Mouse (Mus musculus): ENCODE data around the gene 1700122O11Rik. TPM values are rescaled to one million over a fixed set of nuclear protein-coding genes. Genes with fewer than 3 reads are reported as not detected.

1700122O11Rik gene
- total RNA-seq, 2 experiments from 2014 or later = not detected

DNA sequence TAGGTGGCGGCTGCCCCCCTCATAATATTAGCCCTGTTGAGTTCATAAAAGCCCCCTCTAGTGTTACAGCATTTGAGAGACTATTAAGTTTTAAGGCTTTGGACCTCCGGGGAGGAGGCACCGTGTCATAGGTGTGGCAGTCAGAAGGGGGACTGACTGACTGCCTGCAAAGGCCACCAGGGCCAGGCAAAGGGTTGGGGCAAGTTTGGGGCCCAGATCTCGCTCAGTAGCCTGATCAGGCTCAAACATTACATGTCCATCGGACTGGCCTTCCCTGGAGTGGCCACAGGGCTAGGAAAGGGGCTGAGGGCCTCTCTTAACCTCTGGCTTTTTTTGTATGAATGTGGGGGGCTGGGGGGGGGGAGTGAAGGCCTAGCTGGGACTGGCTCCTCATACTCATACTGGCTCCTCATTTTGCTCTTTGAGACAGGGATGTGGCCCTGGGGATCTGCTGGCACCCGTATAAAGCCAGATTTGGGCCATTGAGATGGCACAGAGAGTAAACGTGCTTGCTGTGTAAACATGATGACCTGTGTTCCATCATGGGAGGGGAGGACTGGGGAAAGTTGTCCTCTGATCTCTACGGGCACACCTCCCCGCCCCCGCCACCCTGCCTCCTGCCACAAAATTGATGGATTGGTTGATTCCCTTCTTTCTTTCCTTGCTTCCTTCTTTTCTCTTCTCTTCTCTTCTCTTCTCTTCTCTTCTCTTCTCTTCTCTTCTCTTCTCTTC lies 47.5 kb downstream of the 1700122O11Rik start:
- ATAC-seq (replicated peaks; ENCODE audit: low FRiP score, low TSS enrichment, poor library complexity, severe bottlenecking) = no peak

DNA sequence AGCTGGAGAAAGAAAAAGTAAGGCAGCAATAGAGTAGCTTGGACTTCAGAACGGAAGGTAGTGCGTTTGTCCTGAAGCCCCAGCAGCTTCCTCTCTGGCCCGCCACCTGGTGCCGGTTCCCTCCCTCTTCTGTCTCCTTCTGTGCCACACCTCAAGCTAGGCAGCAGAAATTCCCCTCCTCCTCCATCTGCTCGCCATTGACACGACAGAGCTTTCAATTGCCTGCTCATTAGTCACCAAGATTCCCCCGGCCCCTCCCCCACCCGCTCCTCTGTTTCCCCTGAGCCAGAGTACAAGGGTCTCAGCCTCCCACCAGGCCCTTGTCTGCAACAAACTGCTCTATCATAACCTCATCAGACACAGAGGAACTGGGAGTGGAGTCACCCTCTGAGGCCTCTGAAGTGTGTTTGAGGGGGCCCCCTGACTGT lies 48.1 kb downstream of the 1700122O11Rik start:
- ATAC-seq (replicated peaks; ENCODE audit: low FRiP score, low TSS enrichment, poor library complexity, severe bottlenecking) = peak; percentile 30; the same call in 1 of the 2 replicates

DNA sequence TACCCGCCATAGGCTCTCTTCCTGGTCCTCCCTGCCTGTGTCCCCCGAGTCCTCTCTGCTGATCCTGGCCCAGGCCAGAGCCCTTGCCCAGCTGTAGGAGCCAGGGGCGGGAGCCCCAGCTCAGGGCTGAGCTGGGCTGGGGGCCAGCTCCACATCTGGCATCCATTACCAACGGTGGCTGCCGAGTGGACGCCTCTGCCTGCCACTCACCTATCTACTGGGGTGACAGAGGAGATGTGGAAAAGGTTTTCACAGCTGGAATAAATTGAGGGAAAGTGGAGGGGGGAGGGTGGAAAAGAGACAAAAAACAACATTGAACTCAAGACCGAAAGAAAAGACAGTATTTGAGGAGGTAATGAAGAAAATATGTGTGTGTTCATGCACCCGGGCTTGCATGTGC lies 49.3 kb downstream of the 1700122O11Rik start:
- ATAC-seq (replicated peaks; ENCODE audit: low FRiP score, low TSS enrichment, poor library complexity, severe bottlenecking) = 0 out of 2 replicates have a peak, but pooled peaks have one; percentile 22

DNA sequence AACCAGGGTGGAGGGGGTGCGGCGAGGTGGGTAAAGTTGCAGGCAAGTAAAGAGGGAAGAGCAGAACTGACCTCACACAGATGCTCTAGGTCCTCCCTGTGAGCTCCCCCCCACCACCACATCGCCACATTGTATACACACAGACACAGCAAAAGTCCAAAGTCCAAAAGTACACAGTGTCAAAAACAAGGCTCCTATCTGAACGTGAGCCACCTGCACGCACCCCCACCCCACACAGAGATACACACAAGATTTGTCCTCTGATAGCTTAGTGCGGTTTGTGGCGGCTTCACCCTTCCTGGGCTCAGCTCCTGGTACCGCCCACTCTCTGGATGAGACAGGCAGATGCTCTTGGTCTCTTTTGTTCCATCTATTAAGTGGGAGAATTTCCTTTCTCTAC lies 50.0 kb downstream of the 1700122O11Rik start:
- no peak for ATAC-seq (replicated peaks; ENCODE audit: low FRiP score, low TSS enrichment, poor library complexity, severe bottlenecking)

Other genes with a start within 250 kb of the 1700122O11Rik start
- 1.3 TPM in 1 of 2 replicates, not detected in the other for gene Mdfi, start 203.6 kb downstream of the 1700122O11Rik start, total RNA-seq (2014; fragmentation: Nextera tagmentation)
- 1.8 TPM in 1 of 2 replicates, not detected in the other for gene Mdfi, start 203.6 kb downstream of the 1700122O11Rik start, total RNA-seq (2017)
- 10.4 and 23.6 TPM in 2 replicates for gene Foxp4, start 113.6 kb downstream of the 1700122O11Rik start, total RNA-seq (2014; fragmentation: Nextera tagmentation)
- 0.66 and 2.0 TPM in 2 replicates for gene Foxp4, start 113.6 kb downstream of the 1700122O11Rik start, total RNA-seq (2017)
- gene 1700067P10Rik, start 51.0 kb upstream of the 1700122O11Rik start, total RNA-seq (2014; fragmentation: Nextera tagmentation) = not detected in 2 replicates
- gene 1700067P10Rik, start 51.0 kb upstream of the 1700122O11Rik start, total RNA-seq (2017) = not detected in 2 replicates
- gene 9830107B12Rik, start 108.0 kb upstream of the 1700122O11Rik start, total RNA-seq (2014; fragmentation: Nextera tagmentation) = 0.72 TPM in 1 of 2 replicates, not detected in the other
- not detected in 2 replicates for gene 9830107B12Rik, start 108.0 kb upstream of the 1700122O11Rik start, total RNA-seq (2017)
- not detected in 2 replicates for gene A530064D06Rik, start 129.0 kb upstream of the 1700122O11Rik start, total RNA-seq (2014; fragmentation: Nextera tagmentation)
- gene A530064D06Rik, start 129.0 kb upstream of the 1700122O11Rik start, total RNA-seq (2017) = not detected in 2 replicates
- not detected in 2 replicates for gene Trem1, start 194.5 kb upstream of the 1700122O11Rik start, total RNA-seq (2014; fragmentation: Nextera tagmentation)
- 0.27 and 0.94 TPM in 2 replicates for gene Trem1, start 194.5 kb upstream of the 1700122O11Rik start, total RNA-seq (2017)
- 3.8 TPM in 1 of 2 replicates, not detected in the other for gene Trem3, start 209.5 kb upstream of the 1700122O11Rik start, total RNA-seq (2014; fragmentation: Nextera tagmentation)
- gene Trem3, start 209.5 kb upstream of the 1700122O11Rik start, total RNA-seq (2017) = 0.84 TPM in 1 of 2 replicates, not detected in the other
- gene Treml4, start 226.0 kb upstream of the 1700122O11Rik start, total RNA-seq (2014; fragmentation: Nextera tagmentation) = not detected in 2 replicates
- gene Treml4, start 226.0 kb upstream of the 1700122O11Rik start, total RNA-seq (2017) = 0.46 TPM in 1 of 2 replicates, not detected in the other